Mouse (Mus musculus): ENCODE results near the gene Lrcol1. TPM values are rescaled to one million over a fixed set of nuclear protein-coding genes. Genes with fewer than 3 reads are reported as not detected.

Gene Lrcol1
- polyA plus RNA-seq, 1 experiment: 0.28 TPM

DNA sequence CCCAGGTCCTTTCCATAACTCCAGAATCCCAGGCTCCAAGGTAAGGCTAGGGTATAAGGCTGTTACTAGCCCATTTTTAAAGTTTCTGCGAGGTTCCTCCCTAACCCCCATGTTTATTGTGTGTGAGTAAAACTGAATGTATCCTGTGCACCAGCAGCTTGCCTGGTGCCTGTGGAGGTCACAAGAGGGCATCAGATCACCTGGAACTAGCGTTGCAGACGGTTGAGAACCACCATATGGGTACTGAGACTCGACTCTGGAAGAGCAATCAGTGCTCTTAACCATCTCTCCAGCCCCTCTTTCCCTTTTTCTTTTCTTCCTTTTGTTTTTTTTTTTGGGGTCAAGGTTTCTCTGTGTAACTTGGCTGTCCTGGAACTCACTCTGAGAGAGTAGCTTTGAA lies 35.3 kb downstream of the Lrcol1 start:
- Histone ChIP-seq H3K27ac (ENCODE audit: control insufficient read depth, insufficient read depth, low read length) (no peak overlapping the region), H3K4me3 (ENCODE audit: control insufficient read depth, insufficient read depth, low read length) (no peak overlapping the region), H3K36me3 (ENCODE audit: control insufficient read depth, insufficient read depth, low read length) (no peaks in the 10 kb centered on the region), H3K27me3 (ENCODE audit: control insufficient read depth, insufficient read depth, low read length) (no peaks in the 10 kb centered on the region), H3K4me1 (replicated peaks; ENCODE audit: control insufficient read depth, insufficient read depth, low read length) (no peaks in the 10 kb centered on the region)
- TF ChIP-seq POLR2A (IDR thresholded peaks at IDR 0.05; ENCODE audit: control insufficient read depth, extremely low read depth, insufficient read depth, low read length, poor library complexity) (no peak), CTCF (IDR thresholded peaks at IDR 0.05; ENCODE audit: borderline replicate concordance, control insufficient read depth, extremely low read depth, insufficient read depth, low read length, poor library complexity) (no peak)
- WGBS: 94% methylated on average over 4 of the region's 4 CpGs
- DNase-seq: no peak

- TF ChIP-seq POLR2A (IDR thresholded peaks at IDR 0.05; ENCODE audit: control insufficient read depth, extremely low read depth, insufficient read depth, low read length, poor library complexity) (no peak), CTCF (IDR thresholded peaks at IDR 0.05; ENCODE audit: borderline replicate concordance, control insufficient read depth, extremely low read depth, insufficient read depth, low read length, poor library complexity) (no peak)
- no peak for DNase-seq
- H3K4me1 ChIP-seq (replicated peaks; ENCODE audit: control insufficient read depth, insufficient read depth, low read length): peaks cover 9% of the 10 kb centered on the region; the same call in 1 of the 2 replicates
- no peaks in the 10 kb centered on the region; the same call in 1 of the 2 replicates for H3K27me3 ChIP-seq (ENCODE audit: control insufficient read depth, insufficient read depth, low read length)
- no peak overlapping the region for H3K27ac ChIP-seq (ENCODE audit: control insufficient read depth, insufficient read depth, low read length)
- H3K4me3 ChIP-seq (ENCODE audit: control insufficient read depth, insufficient read depth, low read length): no peak overlapping the region
- WGBS: 96% methylated on average over 6 of the region's 6 CpGs
- no peaks in the 10 kb centered on the region for H3K36me3 ChIP-seq (ENCODE audit: control insufficient read depth, insufficient read depth, low read length)
These were observed 40.0 kb downstream of the Lrcol1 start for GRCm38 (mm10) chr5:110384491-110384890.

- 89% methylated on average over 4 of the region's 4 CpGs for WGBS
- no peaks in the 10 kb centered on the region for H3K36me3 ChIP-seq (ENCODE audit: control insufficient read depth, insufficient read depth, low read length)
- no peak for DNase-seq
- H3K4me3 ChIP-seq (ENCODE audit: control insufficient read depth, insufficient read depth, low read length): no peak overlapping the region
- TF ChIP-seq POLR2A (IDR thresholded peaks at IDR 0.05; ENCODE audit: control insufficient read depth, extremely low read depth, insufficient read depth, low read length, poor library complexity) (no peak), CTCF (IDR thresholded peaks at IDR 0.05; ENCODE audit: borderline replicate concordance, control insufficient read depth, extremely low read depth, insufficient read depth, low read length, poor library complexity) (no peak)
- no peaks in the 10 kb centered on the region; the same call in 1 of the 2 replicates for H3K27me3 ChIP-seq (ENCODE audit: control insufficient read depth, insufficient read depth, low read length)
- H3K4me1 ChIP-seq (replicated peaks; ENCODE audit: control insufficient read depth, insufficient read depth, low read length): peaks cover 9% of the 10 kb centered on the region; the same call in 1 of the 2 replicates
- no peak overlapping the region for H3K27ac ChIP-seq (ENCODE audit: control insufficient read depth, insufficient read depth, low read length)
These were observed 40.7 kb downstream of the Lrcol1 start for GRCm38 (mm10) chr5:110385263-110385662.

GRCm38 (mm10) chr5:110386371-110387330 lies 42.1 kb downstream of the Lrcol1 start:
- TF ChIP-seq POLR2A (IDR thresholded peaks at IDR 0.05; ENCODE audit: control insufficient read depth, extremely low read depth, insufficient read depth, low read length, poor library complexity) (no peak), CTCF (IDR thresholded peaks at IDR 0.05; ENCODE audit: borderline replicate concordance, control insufficient read depth, extremely low read depth, insufficient read depth, low read length, poor library complexity) (no peak)
- peak overlapping the region; percentile 35 for H3K4me3 ChIP-seq (ENCODE audit: control insufficient read depth, insufficient read depth, low read length)
- no peak overlapping the region for H3K27ac ChIP-seq (ENCODE audit: control insufficient read depth, insufficient read depth, low read length)
- no peaks in the 10 kb centered on the region for H3K36me3 ChIP-seq (ENCODE audit: control insufficient read depth, insufficient read depth, low read length)
- 9% methylated on average over 90 of the region's 90 CpGs for WGBS
- peaks cover 9% of the 10 kb centered on the region; the same call in 1 of the 2 replicates for H3K4me1 ChIP-seq (replicated peaks; ENCODE audit: control insufficient read depth, insufficient read depth, low read length)
- peak; percentile 35 for DNase-seq
- no peaks in the 10 kb centered on the region; the same call in 1 of the 2 replicates for H3K27me3 ChIP-seq (ENCODE audit: control insufficient read depth, insufficient read depth, low read length)

DNA sequence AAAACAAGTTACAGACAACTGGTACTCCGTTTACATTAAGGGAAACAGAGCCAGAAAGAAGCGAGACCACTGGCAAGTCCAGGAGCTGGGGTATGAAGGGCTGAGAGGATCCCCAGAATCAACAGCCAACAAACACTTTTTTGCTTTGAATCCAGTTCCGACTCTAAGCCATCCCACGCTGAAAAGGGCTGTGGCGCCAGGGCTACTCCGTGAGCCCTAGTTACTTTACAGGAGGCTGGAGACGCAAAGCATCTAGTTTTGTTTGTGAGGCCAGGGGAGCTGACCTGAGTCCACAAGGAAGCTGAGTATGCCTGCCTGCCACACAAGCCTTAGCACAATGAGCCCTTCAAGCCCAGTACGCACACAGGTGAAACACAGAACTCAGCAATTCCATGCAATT lies 42.8 kb downstream of the Lrcol1 start:
- H3K4me3 ChIP-seq (ENCODE audit: control insufficient read depth, insufficient read depth, low read length): peak overlapping the region; percentile 35; the same call in 1 of the 2 replicates
- WGBS: 66% methylated on average over 8 of the region's 8 CpGs
- no peak for DNase-seq
- TF ChIP-seq POLR2A (IDR thresholded peaks at IDR 0.05; ENCODE audit: control insufficient read depth, extremely low read depth, insufficient read depth, low read length, poor library complexity): no peak
- no peak for TF ChIP-seq CTCF (IDR thresholded peaks at IDR 0.05; ENCODE audit: borderline replicate concordance, control insufficient read depth, extremely low read depth, insufficient read depth, low read length, poor library complexity)
- H3K36me3 ChIP-seq (ENCODE audit: control insufficient read depth, insufficient read depth, low read length): no peaks in the 10 kb centered on the region
- peaks cover 9% of the 10 kb centered on the region; the same call in 1 of the 2 replicates for H3K4me1 ChIP-seq (replicated peaks; ENCODE audit: control insufficient read depth, insufficient read depth, low read length)
- no peak overlapping the region for H3K27ac ChIP-seq (ENCODE audit: control insufficient read depth, insufficient read depth, low read length)
- no peaks in the 10 kb centered on the region; the same call in 1 of the 2 replicates for H3K27me3 ChIP-seq (ENCODE audit: control insufficient read depth, insufficient read depth, low read length)

DNA sequence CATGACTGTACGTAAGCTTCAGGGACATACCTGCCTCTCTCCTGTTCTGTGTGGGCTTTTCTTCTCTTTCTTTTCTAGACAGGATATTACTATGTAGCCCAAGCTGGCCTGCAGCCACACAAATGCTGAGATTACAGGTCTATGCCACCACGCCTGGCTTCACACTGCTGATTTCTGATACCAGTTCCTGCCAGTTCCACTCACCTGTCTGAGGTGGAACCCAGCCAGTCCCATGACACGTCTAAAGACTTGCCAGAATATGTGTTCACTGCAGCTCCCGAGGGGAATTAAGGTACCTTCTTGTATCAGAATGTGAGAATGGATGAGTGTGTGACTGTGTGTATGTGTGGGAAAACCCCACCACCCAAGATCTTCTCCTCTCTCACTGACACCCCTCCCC lies 46.1 kb downstream of the Lrcol1 start:
- no peak for TF ChIP-seq POLR2A (IDR thresholded peaks at IDR 0.05; ENCODE audit: control insufficient read depth, extremely low read depth, insufficient read depth, low read length, poor library complexity)
- peaks cover 9% of the 10 kb centered on the region; the same call in 1 of the 2 replicates for H3K4me1 ChIP-seq (replicated peaks; ENCODE audit: control insufficient read depth, insufficient read depth, low read length)
- H3K4me3 ChIP-seq (ENCODE audit: control insufficient read depth, insufficient read depth, low read length): no peak overlapping the region
- H3K27ac ChIP-seq (ENCODE audit: control insufficient read depth, insufficient read depth, low read length): no peak overlapping the region
- H3K27me3 ChIP-seq (ENCODE audit: control insufficient read depth, insufficient read depth, low read length): no peaks in the 10 kb centered on the region; the same call in 1 of the 2 replicates
- H3K36me3 ChIP-seq (ENCODE audit: control insufficient read depth, insufficient read depth, low read length): no peaks in the 10 kb centered on the region
- no peak for DNase-seq
- 42% methylated on average over 4 of the region's 4 CpGs for WGBS
